Mouse (Mus musculus) erythroblast, embryonic 14.5 days (primary cell): ENCODE measurements around the gene C3ar1. TPM values are rescaled to one million over a fixed set of nuclear protein-coding genes. Genes with fewer than 3 reads are reported as not detected.
A peak's percentile ranks its signal among the peaks of the same experiment; 100 is the strongest.

Source experiments
- H3K27me3 ChIP-seq: 2 replicates; pipeline ENCODE4 v1.6.1; 2012; ENCODE audit warnings: inconsistent platforms; ENCODE audit not compliant: control insufficient read depth
- H3K36me3 ChIP-seq: 2 replicates; pipeline ENCODE4 v1.6.1; 2012; ENCODE audit warnings: mild to moderate bottlenecking, inconsistent platforms; ENCODE audit not compliant: control insufficient read depth
- H3K4me1 ChIP-seq: 2 replicates; pipeline ENCODE4 v1.6.1; 2012; ENCODE audit warnings: inconsistent platforms; ENCODE audit not compliant: control insufficient read depth
- H3K4me3 ChIP-seq: replicated peaks from 2 replicates; pipeline ENCODE3; 2012; ENCODE audit warnings: moderate library complexity, mild to moderate bottlenecking, inconsistent platforms
- H3K9me3 ChIP-seq: 2 replicates; pipeline ENCODE4 v1.6.1; 2012; ENCODE audit warnings: low read length, inconsistent platforms, mixed read lengths; ENCODE audit not compliant: control insufficient read depth
- GATA1 ChIP-seq: IDR thresholded peaks from 2 replicates; pipeline ENCODE4 v1.6.1; 2012; ENCODE audit warnings: low read length, inconsistent platforms, mixed read lengths
- TAL1 ChIP-seq: IDR thresholded peaks from 3 replicates; pipeline ENCODE4 v1.6.1; 2012; ENCODE audit warnings: low read length, inconsistent platforms, mixed read lengths
- polyA plus RNA-seq: library from polyadenylated mRNA; stranded (reverse); fragments of >175 nt; gene quantifications from 2 replicates; pipeline ENCODE4 v1.2.3, GENCODE M21; 2012

The C3ar1 gene
- polyA plus RNA-seq: not detected in 2 replicates

DNA sequence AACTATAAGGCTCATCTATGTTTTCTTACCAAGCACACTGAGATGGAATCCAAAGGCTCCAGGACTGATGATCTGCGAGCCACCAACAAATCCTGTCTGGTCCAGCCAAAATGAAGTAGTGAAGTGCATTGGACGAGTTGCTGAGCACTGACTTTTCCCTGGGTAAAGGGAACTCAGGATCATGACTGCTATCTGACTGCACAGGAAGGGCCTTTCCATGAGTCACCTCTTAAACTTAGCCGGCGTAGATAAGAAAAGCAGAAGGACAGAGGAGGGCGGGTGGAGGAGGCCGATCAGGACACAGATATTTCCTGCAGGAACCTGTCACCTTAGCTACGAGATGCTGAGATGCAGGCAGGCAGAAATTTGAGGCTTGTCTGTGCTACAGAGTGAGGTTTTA is at the start of gene C3ar1:
TSS of gene C3ar1 (minus strand) at position 207 of the 400 bp plus-strand sequence.
- peaks cover 4% of the 10 kb centered on the region for H3K4me1 ChIP-seq
- TF ChIP-seq TAL1: no peak
- TF ChIP-seq GATA1: no peak
- H3K4me3 ChIP-seq: no peak within 1 kb of the TSS
- no peaks in the 10 kb centered on the region; the same call in 1 of the 2 replicates for H3K27me3 ChIP-seq
- H3K9me3 ChIP-seq: peaks cover 4% of the 10 kb centered on the region
- no peaks in the 10 kb centered on the region for H3K36me3 ChIP-seq

DNA sequence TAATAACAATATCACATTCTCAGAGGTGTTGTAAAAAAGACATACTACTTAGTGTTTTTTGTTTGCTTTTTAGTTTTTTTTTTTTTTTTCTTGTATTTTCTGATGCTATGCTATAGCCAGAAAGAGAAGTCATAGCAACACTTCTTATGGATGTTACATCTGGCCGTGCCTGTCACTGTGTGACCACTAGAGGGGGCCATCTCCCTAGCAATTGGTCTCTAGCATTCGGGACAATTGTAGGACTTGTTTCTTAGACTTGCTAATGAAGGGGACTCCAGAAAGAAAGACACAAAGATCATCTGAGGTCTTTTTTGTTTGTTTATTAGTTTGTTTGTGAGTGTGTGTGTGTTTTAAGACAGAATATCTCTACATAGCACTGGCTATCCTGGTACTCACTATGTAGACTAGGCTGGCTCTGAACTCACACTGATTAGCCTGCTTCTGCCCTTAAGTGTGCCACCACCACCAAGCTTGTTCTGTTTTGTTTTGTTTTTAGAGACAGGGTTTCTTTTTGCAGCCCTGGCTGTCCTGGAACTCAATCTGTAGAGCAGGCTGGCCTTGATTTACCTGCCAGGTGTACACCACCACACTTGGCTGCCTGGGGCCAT is 36.6 kb upstream of the C3ar1 start:
- peaks cover 41% of the 10 kb centered on the region for H3K36me3 ChIP-seq
- H3K4me1 ChIP-seq: no peaks in the 10 kb centered on the region
- no peaks in the 10 kb centered on the region for H3K27me3 ChIP-seq
- TF ChIP-seq GATA1: no peak
- TF ChIP-seq TAL1: no peak
- H3K4me3 ChIP-seq: no peak overlapping the region
- peaks cover 3% of the 10 kb centered on the region; the same call in 1 of the 2 replicates for H3K9me3 ChIP-seq

DNA sequence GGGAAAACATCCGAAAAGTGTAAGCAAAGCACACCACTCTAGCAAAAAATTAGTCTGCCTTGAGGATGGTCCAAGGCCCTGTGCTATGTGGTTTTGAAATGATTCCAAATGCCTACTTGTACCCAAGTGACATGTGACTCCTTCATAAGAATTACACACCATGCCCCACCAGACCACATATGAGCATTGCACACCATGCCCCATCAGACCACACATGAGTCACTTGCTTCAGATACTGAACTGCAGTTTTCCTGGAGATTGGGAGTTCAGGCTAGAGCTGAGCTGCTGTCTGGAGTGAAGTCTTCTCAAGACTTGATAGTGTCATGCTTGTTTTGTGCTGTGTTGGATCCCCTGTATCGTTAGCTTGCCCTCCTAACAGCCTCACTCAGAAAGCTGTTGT is 33.6 kb upstream of the C3ar1 start:
- peaks cover 68% of the 10 kb centered on the region for H3K36me3 ChIP-seq
- peaks cover 3% of the 10 kb centered on the region; the same call in 1 of the 2 replicates for H3K9me3 ChIP-seq
- no peaks in the 10 kb centered on the region for H3K4me1 ChIP-seq
- no peak for TF ChIP-seq GATA1
- no peak for TF ChIP-seq TAL1
- no peaks in the 10 kb centered on the region for H3K27me3 ChIP-seq
- H3K4me3 ChIP-seq: no peak overlapping the region

DNA sequence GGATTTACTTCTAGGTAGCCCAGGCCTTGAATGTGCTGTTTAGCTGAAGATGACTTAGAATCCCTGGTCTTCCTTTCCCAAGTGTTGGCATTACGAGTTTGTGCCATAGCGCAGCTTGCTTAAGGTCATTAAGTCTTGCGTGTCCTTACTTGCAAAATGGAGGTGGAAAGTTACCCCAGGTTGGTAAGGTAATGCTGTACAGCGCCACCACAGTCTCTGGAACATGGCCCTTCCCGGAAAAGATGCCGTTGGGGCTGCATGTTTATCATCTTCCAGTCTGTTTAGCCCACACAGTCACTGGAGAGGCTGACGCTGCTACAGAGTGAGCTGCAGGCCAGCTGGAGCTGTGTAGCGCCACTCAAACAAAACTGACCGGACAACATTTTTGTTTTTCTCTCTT is 27.6 kb upstream of the C3ar1 start:
- no peak overlapping the region for H3K4me3 ChIP-seq
- H3K9me3 ChIP-seq: peaks cover 3% of the 10 kb centered on the region; the same call in 1 of the 2 replicates
- TF ChIP-seq TAL1: no peak
- no peak for TF ChIP-seq GATA1
- H3K4me1 ChIP-seq: no peaks in the 10 kb centered on the region; the same call in 1 of the 2 replicates
- no peaks in the 10 kb centered on the region for H3K27me3 ChIP-seq
- peaks cover 100% of the 10 kb centered on the region for H3K36me3 ChIP-seq

DNA sequence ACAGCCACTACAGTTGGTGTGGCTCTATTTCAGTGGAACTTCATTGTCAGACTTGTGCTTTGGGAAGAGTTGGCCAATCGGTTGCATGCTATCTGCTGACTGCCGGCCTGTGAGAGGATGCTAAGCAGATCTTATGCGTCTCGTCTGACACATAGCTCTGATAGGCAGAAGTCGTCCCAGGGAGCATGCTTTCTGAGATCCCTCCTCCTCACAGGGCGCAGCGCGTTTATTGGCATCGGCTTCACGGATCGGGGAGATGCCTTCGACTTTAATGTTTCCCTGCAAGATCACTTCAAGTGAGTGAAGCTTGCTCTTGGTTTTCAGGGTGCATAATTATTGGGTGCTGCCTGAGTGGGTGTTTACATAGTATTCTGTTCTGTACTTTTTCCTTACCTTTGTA is 25.3 kb upstream of the C3ar1 start:
- no peak for TF ChIP-seq TAL1
- Histone ChIP-seq H3K36me3 (peaks cover 95% of the 10 kb centered on the region), H3K4me3 (no peak overlapping the region), H3K27me3 (no peaks in the 10 kb centered on the region), H3K4me1 (peaks cover 2% of the 10 kb centered on the region; the same call in 1 of the 2 replicates), H3K9me3 (no peaks in the 10 kb centered on the region)

DNA sequence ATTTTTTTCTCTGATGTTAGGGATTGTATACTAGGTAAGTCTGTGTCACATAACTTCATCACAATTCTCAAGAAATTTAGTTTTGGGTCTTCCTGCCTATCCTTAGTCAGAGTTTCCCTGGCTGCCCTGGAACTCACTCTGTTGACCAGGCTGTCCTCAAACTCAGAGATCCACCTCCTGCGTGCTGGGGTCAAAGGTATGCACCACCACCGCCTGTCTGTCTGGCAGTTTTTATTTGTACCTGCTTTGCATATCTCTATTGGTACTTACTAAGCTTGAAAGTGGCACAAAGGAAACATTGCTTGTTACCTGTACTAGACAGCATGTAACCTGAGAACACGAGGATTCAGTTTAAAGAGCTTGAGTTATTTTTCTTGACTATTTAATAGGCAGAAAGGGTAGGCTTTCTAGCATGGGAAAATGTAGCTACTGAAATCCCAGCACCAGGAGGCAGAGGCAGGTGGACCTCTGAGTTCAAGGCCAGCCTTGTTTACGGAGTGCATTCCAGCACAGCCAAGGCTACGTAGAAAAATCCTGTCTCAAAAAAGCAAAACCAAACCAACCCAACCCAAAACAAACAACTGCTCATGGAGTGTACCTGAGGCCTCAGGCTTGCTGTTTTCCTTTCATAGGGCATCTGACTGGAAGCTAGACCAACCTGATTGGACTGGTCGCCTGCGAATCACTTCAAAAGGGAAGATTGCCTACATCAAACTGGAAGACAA is 24.0 kb upstream of the C3ar1 start:
- H3K9me3 ChIP-seq: no peaks in the 10 kb centered on the region
- no peaks in the 10 kb centered on the region for H3K27me3 ChIP-seq
- H3K36me3 ChIP-seq: peaks cover 88% of the 10 kb centered on the region
- H3K4me3 ChIP-seq: no peak overlapping the region
- TF ChIP-seq GATA1 (no peak), TAL1 (no peak)
- H3K4me1 ChIP-seq: peaks cover 15% of the 10 kb centered on the region

DNA sequence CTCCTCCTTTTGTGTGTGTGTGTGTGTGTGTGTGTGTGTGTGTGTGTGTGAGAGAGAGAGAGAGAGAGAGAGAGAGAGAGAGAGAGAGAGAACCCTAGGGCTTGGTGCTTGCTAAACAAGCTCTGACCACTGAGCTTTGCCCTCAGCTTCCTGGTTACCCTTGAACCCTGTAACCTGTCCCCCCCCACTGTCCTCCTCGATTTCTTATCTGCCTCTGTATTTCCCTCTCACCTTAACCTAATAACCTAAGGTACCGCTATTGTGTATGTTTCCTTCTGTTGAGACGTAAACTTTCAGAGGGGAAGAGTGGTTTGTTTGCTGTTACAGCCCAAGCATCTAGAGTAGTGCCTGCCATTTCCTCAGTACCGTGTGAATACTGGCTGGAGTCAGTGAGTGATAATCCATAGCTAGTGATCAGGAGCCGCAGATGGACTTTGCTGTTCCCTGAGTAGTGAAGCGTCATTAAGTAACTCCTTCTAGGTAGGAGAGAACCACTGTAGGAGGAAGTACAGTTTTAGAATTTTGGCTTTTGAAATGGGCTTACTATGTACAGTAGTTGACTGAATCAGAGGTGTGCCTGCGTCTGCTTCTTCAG is 23.3 kb upstream of the C3ar1 start:
- peaks cover 16% of the 10 kb centered on the region for H3K4me1 ChIP-seq
- H3K4me3 ChIP-seq: no peak overlapping the region
- no peaks in the 10 kb centered on the region for H3K9me3 ChIP-seq
- H3K36me3 ChIP-seq: peaks cover 81% of the 10 kb centered on the region
- no peak for TF ChIP-seq GATA1
- TF ChIP-seq TAL1: no peak
- no peaks in the 10 kb centered on the region for H3K27me3 ChIP-seq

DNA sequence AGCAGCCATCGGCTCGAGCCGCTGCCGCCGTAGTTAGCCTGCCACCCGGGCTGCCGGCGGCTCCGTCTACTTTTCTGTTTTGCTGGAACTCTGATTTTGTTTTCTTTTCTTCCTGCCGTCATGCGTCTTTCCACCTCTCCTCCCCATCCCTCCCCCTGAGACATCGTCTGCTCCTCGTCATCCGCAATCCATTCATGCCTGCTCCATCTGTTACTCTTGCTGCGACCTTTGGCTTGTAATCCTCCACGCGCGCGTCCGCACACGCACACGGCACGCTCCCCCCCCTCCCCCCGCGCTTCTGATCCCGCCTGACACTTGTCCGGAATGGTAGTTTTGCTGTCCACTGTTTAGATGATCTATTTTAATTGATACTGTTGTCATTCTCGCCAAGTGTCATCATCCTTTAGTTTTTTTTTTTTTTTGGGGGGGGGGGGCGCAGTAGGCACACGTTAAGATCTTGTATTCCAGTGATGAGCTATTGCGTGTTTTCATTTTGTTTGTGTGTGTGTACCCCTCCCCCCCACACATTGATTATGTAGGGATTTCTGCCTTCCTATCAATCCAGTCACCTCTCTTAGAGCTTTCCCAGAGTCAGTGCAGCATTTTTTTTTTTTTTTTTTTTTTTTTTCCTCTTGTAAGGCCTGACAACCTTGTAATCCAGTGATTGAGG is 18.9 kb upstream of the C3ar1 start:
- H3K4me3 ChIP-seq: peak overlapping the region; percentile 92
- TF ChIP-seq GATA1: no peak
- no peak for TF ChIP-seq TAL1
- no peaks in the 10 kb centered on the region for H3K9me3 ChIP-seq
- H3K36me3 ChIP-seq: peaks cover 37% of the 10 kb centered on the region
- H3K4me1 ChIP-seq: peaks cover 21% of the 10 kb centered on the region
- no peaks in the 10 kb centered on the region for H3K27me3 ChIP-seq
